Mouse (Mus musculus) layer of hippocampus, postnatal 25 days (tissue): ENCODE measurements around the gene 2210011C24Rik. TPM values are rescaled to one million over a fixed set of nuclear protein-coding genes. Genes with fewer than 3 reads are reported as not detected.

Source experiments
- DNase-seq, 2 experiments: peaks; one replicate each; pipeline ENCODE4 v3.0.0; 2022; ENCODE audit warnings: mixed read lengths in 2 of 2, low spot score in 1 of 2; ENCODE audit errors: extremely low spot score in 1 of 2
- total RNA-seq, 2 experiments: library from RNA; stranded (reverse); gene quantifications; 2 replicates each; pipeline ENCODE4 v1.2.3; 2021

Gene 2210011C24Rik
- 1 to 10 TPM; 1.9 to 2.3 TPM for total RNA-seq

- no peak for DNase-seq
Observed at GRCm38 (mm10) chr8:84011705-84012498, at the start of gene 2210011C24Rik. 2210011C24Rik (minus strand) TSS chr8:84012171.

GRCm38 (mm10) chr8:84060245-84060644, 48.3 kb upstream of the 2210011C24Rik start:
- no peak for DNase-seq

GRCm38 (mm10) chr8:84059226-84059625, 47.3 kb upstream of the 2210011C24Rik start:
- DNase-seq: no peak

DNA sequence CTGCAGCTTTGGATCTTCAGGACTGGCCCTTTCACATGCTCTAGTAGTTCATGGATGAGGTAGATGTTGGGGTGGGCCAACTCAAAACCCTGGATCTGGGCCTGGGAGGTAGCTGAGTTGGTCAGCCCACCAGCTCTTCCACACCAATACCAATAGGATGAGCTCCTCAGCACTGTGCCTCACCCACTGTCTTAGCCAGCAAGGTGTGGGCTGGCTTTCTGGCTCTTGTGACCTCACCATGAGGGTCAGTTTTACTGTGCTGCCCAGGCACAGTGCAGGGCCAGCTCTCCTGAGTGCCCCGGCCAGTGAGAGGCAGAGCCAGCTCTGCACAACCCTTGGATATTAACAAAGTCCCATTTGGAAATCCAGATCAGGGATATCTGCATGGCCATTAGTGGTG, 45.9 kb upstream of the 2210011C24Rik start:
- DNase-seq: no peak

- DNase-seq: no peak
Observed at GRCm38 (mm10) chr8:84053229-84053628, 41.3 kb upstream of the 2210011C24Rik start.

- no peak for DNase-seq
Observed at GRCm38 (mm10) chr8:84052746-84053145, 40.8 kb upstream of the 2210011C24Rik start.

DNA sequence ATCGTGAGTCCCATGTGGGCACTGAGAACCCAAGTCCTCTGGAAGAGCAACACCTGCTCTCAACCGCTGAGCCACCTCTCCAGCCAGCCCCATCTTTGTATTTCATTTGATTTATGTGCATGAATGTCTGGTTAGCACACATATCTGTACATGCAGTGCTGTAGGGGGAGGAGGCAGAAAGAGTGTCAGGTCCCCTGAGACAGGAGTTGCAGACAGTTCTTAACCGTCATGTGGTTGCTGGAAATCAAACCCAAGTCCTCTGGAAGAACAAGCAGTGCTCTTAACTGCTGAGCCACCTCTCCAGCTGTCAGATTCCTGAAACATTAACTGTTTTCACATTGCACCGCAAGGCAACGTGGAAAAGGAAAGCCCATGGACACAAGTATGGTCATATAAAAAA, 36.2 kb upstream of the 2210011C24Rik start:
- DNase-seq: no peak

DNA sequence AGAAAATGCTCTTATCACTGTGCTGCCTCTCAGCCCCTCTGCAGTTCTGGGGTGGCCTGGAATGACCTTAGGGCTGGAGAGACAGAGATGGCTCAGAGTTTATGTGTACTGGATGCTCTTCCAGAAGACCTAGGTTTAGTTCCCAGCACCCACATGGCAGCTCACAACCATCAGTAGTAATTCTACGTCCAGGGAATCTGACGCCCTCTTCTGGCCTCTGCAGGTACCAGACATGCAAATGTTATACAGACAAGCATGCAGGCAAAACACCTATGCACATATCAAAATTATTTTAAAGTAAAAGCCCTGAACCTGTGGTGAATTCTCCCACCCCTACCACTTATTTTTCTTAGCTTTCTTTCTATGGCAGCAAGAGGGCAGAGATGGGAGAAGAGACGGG, 34.5 kb upstream of the 2210011C24Rik start:
- DNase-seq: no peak

- DNase-seq: no peak
Observed at GRCm38 (mm10) chr8:84044900-84045299, 32.9 kb upstream of the 2210011C24Rik start, which contains the start of gene Rln3. Rln3 (minus strand) TSS chr8:84045000.

DNA sequence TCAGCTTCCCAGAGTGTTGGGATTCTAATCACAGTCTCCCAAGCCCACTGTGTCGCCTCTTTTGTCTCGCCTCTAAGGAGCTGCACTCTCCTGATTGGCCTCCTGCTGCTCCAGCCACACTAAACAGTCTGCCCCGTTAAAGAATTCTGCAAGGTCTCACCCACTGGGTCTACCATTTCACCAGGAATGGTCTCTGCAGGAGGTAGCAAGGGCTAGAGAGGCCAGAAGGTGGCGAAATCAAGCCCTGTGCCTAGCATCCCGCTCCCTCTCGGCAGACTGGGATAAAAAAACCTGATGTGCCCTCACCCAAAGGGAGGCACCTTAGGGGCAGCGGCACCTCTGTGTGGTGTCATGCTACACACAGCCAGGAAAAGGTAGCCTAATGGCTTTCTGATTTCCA, 32.1 kb upstream of the 2210011C24Rik start:
- no peak for DNase-seq

- DNase-seq: no peak
Observed at GRCm38 (mm10) chr8:84042948-84043342, 31.0 kb upstream of the 2210011C24Rik start.

DNA sequence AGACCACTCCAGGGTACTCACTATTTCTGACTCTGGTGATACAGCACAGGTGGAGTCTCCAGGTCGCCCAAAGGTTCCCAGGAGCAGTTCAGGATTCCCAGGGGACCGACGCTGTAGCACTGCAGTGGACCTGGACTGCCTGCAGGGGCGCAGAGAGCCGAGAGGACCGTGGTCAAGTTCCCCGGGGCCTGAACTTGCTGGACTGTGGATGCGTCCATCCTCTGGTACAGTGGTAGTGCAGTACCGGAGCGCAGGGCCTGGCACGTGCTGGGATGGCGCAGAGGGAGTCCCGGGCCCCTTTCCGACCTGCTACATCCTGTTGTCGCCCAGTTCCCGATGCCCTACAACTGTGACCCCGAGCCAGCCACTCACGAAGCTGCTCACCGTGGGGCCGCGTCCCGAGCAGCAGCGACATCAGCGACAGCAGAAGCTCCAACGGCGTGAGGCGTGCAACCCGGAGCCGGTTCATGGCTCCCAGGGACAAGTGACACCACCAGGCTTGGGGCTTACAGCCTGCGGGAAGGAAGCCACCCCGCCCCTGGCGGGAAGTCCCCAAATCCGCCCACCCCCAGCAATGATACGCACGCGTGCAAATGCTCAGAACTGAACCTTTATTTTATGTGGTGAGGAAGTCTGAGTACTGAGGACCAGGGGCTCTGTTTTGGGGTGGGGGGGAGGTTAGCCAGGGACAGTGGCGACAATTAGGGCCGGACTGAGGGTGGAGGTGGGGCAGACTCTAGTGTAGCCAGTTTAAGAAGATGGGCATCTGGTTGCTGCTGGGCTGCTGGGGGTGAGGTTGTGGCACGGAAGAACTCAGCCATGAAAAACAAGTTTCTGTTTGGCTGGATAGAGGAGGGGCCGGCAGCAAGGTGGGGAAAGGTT, 30.3 kb upstream of the 2210011C24Rik start, which contains the start of gene Il27ra:
Gene Il27ra (minus strand): TSS at position 524 of the 882 bp plus-strand sequence.
- DNase-seq: peak in 1 of 2 experiments; percentile 44

DNA sequence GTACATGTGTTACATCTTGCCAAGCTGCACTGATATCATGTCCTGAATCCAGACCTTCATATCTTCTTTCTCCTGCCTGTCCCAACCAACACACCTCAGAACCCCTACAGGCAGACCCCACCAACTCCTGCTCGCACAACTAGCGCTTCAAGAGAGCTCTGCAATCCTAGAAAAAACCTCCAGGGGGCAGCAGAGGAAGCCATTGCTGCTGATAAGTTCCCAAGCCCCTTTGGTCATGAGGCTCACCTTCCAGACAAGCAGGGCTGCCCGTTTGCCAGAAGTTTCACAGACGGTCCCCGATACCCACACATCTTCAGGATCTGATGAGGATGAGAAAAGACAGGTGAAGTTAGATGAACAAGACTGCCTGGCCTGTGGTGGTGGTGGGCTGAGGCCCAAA, 27.1 kb upstream of the 2210011C24Rik start:
- peak; percentile 66 to 85 for DNase-seq

GRCm38 (mm10) chr8:84038015-84038414, 26.0 kb upstream of the 2210011C24Rik start:
- DNase-seq: no peak

- DNase-seq: no peak
Observed at GRCm38 (mm10) chr8:84032777-84033176, 20.8 kb upstream of the 2210011C24Rik start.

DNA sequence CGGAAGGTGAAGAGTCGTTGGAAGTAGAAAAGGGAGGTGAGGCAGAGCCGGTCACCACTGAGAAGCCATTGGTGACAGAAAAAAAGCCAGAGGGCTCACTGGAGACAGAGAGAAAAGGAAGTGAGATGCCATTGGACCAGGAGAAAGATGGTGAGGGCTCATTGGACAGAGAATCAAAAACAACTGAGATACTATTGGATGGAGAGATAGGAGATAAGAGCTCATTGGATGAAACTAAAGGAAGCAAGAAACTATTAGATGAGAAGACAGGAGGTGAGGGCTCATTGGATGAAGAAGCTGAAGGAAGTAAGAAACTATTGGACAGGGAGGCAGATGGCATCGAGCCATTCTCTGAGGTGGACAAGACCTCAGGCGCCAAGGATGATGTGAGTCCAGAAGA, 17.3 kb upstream of the 2210011C24Rik start:
- no peak for DNase-seq

- DNase-seq: no peak
Observed at GRCm38 (mm10) chr8:84027449-84027848, 15.5 kb upstream of the 2210011C24Rik start.

DNA sequence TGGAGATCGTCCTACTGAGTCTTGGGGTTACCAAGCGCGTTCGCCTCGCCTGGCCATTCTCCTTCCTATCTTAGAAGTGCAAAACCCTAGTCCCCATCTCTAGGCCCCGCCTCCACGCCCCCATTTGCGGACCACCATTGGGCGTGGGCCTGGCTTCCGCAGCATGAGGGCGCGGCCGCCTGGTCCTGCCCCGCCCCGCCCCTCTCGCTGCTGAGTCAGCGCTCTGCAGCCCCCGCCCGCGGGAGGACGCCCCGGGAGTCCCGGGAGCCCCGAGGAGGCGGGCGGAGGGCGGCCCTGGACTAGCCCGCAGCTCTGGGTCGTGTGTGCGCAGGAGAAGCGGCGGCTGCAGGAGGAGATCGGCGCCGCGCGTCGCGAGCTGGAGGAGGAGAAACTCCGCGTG, 13.9 kb upstream of the 2210011C24Rik start:
- no peak for DNase-seq

DNA sequence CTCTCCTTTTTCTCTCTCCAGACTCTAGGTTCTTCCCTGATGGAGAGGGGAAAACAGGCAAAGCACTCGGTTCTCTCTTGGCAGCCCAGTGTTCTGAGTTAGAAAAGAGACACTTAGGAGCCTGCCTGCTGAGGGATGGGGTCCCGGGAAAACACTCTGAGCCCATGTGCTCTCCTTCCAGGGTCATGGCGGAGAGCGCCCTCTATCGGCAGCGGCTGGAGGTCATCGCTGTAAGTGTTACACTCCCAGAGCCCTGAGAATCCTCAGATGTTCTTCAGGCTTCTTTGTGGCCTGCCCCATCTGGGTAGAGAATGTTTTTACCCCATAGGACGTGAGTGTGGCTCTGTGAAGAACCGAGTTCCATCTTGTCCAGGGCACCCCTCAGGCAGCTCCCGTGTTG, 12.2 kb upstream of the 2210011C24Rik start:
- DNase-seq: peak in 1 of 2 experiments; percentile 63

DNA sequence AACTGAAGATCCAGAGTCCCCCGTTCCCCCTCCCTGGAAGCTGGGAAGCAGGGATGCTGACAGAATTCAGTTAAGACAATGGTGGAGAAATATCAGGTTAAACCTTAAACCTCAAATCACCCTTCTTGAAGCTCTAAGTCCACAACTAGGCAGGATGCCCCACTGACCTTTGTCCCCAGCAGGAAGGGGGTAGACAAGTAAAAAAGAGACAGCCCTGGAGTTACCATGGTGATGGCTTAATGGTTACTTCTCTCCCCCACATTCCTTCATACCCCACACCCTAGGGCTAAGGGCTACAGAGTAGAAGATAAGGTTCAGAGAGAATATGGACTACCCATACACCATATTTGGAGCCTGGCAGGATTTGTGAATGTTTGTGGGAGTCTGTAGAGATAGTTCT, 11.7 kb upstream of the 2210011C24Rik start:
- no peak for DNase-seq

GRCm38 (mm10) chr8:84023085-84023484, 11.1 kb upstream of the 2210011C24Rik start:
- no peak for DNase-seq
